Mouse (Mus musculus): ENCODE results near the gene Tut1. TPM values are rescaled to one million over a fixed set of nuclear protein-coding genes. Genes with fewer than 3 reads are reported as not detected.
"Not testable (repeated sequence)": the region's sequence is repeated elsewhere in the genome, so short reads cannot be mapped to it uniquely, and the experiment has no call there.

Tut1 gene
- total RNA-seq, 1 experiment from 2014 or later: 19.9 TPM

DNA sequence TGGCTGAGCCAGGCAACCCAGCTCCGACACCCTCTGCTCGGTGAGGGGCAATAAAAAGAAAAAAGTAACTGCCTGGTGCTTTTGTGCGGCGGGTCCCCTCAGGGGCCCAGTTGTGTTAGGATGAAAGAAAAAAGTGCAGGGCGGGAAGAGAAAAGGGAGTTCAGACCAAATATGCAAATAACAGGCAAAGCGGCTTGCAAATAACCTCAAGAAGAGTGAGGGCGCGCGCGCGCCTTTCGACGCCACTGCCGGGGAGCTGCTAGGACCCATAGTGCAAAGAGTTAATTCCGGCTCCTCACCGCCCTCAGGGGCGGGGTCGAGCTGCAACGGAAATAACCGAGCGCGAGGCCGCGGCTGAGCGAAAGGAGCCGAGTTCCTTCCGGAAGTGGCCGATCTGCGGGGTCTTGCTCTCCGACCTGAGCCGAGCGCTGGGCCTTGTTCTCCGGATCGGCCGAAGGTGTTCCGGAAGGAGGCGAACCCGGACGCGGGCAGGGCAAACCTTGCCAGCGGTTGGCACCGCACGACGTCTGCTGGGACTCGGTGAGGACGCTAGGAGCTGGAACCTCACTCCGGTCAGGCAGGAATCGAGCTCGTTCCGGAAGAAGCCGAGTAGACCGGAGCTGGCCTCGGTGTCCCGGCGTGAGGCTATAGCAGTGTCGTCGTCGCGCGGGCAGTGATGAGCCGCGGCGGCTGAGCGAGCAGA is 12.0 kb upstream of the Tut1 start, which contains the start of gene Mta2:
Mta2 (plus strand) TSS at position 361 of the 703 bp plus-strand sequence.
- ATAC-seq (replicated peaks; ENCODE audit: low read depth, poor library complexity, severe bottlenecking): peak; percentile 82

DNA sequence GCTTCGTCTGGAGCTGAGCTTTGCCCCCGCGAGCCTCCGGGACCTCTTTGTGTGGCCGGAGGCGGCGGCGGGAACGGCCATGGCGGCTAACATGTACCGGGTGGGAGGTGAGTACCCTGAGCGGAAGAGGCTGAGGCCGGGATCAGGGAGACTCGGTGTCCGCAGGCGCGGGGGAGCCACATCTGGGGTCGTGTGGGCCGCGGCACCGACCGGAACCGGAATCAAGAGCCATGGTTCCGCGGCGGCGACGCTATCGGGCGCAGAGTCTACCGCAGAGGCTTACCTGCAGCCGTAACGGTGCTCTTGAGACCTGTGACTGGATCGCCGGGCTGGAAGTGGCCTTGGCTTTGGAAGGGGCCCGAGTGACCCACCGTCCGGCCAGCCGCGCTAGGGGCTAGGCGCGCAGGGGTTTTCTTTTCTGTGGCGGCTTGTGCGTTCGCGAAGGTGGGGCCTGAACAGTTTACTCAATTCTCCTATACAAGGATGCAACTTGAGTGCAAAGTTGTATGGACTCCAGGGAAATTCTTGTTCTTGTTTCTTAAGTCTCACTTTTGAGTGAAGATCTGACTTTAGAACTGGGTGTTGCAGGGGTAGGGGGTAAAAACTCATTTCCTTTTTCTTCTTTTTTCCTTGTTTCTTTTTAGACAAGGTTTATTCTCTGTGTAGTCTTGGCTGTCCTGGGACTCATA is 11.2 kb upstream of the Tut1 start:
- ATAC-seq (replicated peaks; ENCODE audit: low read depth, poor library complexity, severe bottlenecking): peak; percentile 1; the same call in 1 of the 2 replicates

GRCm38 (mm10) chr19:8943047-8943446 is 10.6 kb upstream of the Tut1 start:
- no peak for ATAC-seq (replicated peaks; ENCODE audit: low read depth, poor library complexity, severe bottlenecking)

GRCm38 (mm10) chr19:8944062-8944461 is 9.6 kb upstream of the Tut1 start:
- ATAC-seq (replicated peaks; ENCODE audit: low read depth, poor library complexity, severe bottlenecking): peak; percentile 7

GRCm38 (mm10) chr19:8944750-8945149 is 8.9 kb upstream of the Tut1 start:
- ATAC-seq (replicated peaks; ENCODE audit: low read depth, poor library complexity, severe bottlenecking): peak; percentile 16; the same call in 1 of the 2 replicates

- no peak for ATAC-seq (replicated peaks; ENCODE audit: low read depth, poor library complexity, severe bottlenecking)
These were observed 8.4 kb upstream of the Tut1 start for GRCm38 (mm10) chr19:8945251-8945650.

GRCm38 (mm10) chr19:8946929-8947328 is 6.7 kb upstream of the Tut1 start:
- no peak for ATAC-seq (replicated peaks; ENCODE audit: low read depth, poor library complexity, severe bottlenecking)

GRCm38 (mm10) chr19:8950190-8950589 is 3.5 kb upstream of the Tut1 start:
- ATAC-seq (replicated peaks; ENCODE audit: low read depth, poor library complexity, severe bottlenecking): no peak

- ATAC-seq (replicated peaks; ENCODE audit: low read depth, poor library complexity, severe bottlenecking): no peak
These were observed 1.4 kb upstream of the Tut1 start for GRCm38 (mm10) chr19:8952241-8952640.

GRCm38 (mm10) chr19:8954171-8954570 is 524 bp downstream of the Tut1 start:
- no peak for ATAC-seq (replicated peaks; ENCODE audit: low read depth, poor library complexity, severe bottlenecking)

GRCm38 (mm10) chr19:8962256-8962655 is 8.6 kb downstream of the Tut1 start:
- ATAC-seq (replicated peaks; ENCODE audit: low read depth, poor library complexity, severe bottlenecking): no peak

DNA sequence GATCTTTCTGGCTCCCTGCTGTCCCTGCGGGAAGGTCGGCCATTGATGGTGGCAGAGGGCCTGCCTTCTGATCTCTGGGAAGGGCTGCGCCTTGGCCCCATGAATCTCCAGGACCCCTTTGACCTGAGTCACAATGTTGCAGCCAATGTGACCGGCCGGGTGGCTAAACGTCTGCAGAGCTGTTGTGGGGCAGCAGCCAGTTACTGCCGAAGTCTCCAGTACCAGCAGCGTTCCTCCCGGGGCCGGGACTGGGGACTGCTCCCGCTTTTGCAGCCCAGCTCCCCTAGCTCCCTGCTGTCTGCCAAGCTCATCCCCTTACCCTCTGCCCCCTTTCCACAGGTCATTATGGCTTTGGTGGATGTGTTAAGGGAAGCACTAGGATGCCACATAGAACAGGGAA is 11.4 kb downstream of the Tut1 start:
- no peak for ATAC-seq (replicated peaks; ENCODE audit: low read depth, poor library complexity, severe bottlenecking)

- ATAC-seq (replicated peaks; ENCODE audit: low read depth, poor library complexity, severe bottlenecking): no peak
These were observed 12.1 kb downstream of the Tut1 start for GRCm38 (mm10) chr19:8965771-8966170.

DNA sequence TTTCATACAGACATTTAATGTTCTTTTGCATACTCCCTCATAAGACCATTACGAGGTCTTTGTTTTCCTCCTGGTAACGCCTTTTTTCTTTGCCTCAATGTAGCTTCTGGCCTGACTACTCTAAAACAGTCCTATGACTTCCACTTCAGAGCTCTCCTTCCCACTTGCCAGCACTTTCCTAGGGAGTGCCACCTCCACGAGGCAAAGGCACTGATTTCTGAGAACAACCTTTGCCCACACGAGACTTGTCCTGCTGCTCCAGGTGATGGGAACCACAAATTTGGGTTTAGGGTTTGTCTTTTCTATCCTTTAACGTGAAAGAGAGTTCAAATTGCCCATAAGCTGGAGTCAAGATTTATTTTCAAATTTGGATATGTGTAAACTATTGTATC is 12.5 kb downstream of the Tut1 start:
- no peak for ATAC-seq (replicated peaks; ENCODE audit: low read depth, poor library complexity, severe bottlenecking)

GRCm38 (mm10) chr19:8966590-8967372 is 13.1 kb downstream of the Tut1 start, which contains the start of gene Eef1g:
Gene Eef1g (plus strand): TSS chr19:8967041.
- ATAC-seq (replicated peaks; ENCODE audit: low read depth, poor library complexity, severe bottlenecking): peak; percentile 96

DNA sequence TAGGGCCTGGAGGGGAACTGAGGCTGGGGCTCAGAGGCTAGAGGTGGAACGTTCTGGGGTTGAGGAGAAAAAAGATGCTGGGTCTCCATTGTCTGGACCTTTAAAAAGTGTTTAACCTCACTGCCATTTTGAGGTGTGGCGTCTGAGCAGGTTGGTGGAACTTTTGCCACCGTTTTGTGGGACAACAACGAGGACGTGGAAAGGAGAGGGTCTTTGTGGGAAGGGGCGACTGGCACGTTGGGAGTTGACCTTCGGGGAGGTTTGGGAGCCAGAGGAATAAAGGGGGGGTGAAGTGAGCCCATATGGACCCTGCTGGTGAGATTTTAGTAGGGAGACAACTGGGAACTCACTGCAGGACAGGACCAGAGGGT is 13.7 kb downstream of the Tut1 start:
- peak; percentile 8; the same call in 1 of the 2 replicates for ATAC-seq (replicated peaks; ENCODE audit: low read depth, poor library complexity, severe bottlenecking)

DNA sequence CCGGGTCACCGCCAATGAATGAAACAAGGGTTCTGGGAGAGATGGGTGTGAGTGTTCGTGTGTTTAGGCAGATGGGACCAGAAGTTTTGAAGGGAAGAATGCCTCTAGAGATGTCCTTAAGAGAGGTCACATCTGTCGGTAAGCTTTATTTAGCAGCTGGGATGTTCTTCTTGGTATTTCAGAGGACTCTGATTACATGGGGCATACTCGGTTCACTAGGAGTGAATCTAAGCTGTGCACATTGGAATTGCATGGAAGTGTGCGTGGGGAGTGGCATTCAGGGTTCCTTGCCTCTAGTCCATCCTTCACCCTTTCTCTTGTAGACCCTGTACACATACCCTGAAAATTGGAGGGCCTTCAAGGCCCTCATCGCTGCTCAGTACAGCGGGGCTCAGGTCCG is 14.2 kb downstream of the Tut1 start:
- no peak for ATAC-seq (replicated peaks; ENCODE audit: low read depth, poor library complexity, severe bottlenecking)

DNA sequence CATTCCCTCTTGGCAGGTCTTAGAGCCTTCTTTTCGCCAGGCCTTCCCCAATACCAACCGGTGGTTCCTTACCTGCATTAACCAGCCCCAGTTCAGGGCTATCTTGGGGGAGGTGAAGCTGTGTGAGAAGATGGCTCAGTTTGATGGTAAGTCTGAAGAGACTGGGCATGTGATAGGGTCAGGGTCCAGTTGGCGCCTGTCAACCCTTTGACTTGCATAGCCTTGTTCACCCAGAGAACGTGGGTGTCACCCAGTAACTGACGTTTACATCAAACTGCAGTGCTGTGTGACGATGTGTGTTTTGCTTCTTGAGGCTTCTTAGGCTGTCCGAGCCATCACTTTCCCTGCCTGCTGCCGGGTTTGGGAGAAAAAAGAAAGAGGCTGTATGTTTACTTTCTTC is 18.8 kb downstream of the Tut1 start:
- not testable (repeated sequence) for ATAC-seq (replicated peaks; ENCODE audit: low read depth, poor library complexity, severe bottlenecking)

DNA sequence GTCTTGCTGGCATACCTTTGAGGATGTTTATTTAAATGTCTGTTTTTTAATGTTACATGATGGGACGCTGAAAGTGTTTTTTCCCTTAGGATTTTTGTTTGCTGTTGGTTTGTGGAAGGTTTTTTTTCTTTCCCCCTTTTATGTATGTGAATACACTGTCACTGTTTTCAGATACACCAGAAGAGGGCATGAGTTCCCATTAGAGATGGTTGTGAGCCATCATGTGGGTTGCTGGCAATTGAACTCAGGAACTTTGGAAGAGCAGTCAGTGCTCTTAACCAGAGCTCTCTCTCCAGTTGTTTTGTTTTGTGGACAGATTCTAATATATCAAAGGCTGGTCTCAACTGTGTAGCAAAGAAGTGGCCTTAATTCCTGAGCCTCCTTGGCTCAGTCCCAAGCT is 21.0 kb downstream of the Tut1 start:
- no peak for ATAC-seq (replicated peaks; ENCODE audit: low read depth, poor library complexity, severe bottlenecking)

DNA sequence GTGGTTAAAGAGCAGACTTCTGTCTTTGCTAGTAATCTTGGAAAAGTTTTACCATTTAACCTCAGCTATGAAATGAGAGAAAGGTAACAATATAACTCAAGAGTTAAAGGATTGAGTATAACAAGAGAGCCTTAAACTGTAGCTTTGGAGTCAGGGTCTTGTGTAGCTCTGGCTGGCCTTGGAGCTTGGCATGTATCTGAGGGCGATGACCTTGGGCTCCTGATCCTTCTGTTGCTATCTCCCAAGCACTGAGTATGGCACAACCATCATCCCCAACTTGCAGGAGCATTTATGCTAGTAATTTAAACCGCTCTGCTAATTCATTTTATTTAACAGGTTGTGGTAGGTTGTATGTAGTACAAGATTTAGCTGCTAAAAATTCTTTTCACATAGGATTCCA is 21.8 kb downstream of the Tut1 start:
- ATAC-seq (replicated peaks; ENCODE audit: low read depth, poor library complexity, severe bottlenecking): no peak

DNA sequence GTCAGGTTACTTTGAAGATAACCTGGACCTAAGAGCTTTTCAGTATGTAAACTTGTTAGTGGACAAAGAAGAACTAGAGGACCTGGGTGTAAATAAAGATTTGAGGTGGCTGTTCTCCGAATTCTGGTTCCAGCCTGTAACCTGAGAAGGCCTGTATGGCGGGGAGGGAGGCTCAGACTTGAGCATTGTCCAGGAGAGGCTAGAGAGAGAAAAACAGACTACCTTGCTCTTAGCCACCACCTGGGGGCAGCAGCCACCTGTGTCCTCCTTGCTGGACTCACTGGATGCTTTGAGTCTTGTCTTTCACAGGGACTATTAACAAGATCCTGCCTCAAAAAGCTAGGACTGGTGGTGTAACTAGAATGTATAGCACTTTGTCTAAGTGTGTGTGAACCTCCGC is 22.9 kb downstream of the Tut1 start:
- peak; percentile 45; the same call in 1 of the 2 replicates for ATAC-seq (replicated peaks; ENCODE audit: low read depth, poor library complexity, severe bottlenecking)

Data from common myeloid progenitor, adult 5-6 weeks (primary cell).